9 mouse cellular contexts compared by ENCODE assay signal in genomic region chr11:98738428-98738911, GRCm38 (mm10). TPM values are rescaled to one million over a fixed set of nuclear protein-coding genes. Genes with fewer than 3 reads are reported as not detected.
A peak's percentile ranks its signal among the peaks of the same experiment; 100 is the strongest.
DNase-seq lines count a peak whose midpoint lies in the region; ATAC-seq lines count a peak whose summit lies in the region.
"Had no signal": no experiment of that assay in that cellular context is flagged by ENCODE, and none has a peak within 500 bp of the region (broad histone marks: within the 10 kb centered on the region; RNA-seq: fewer than 3 reads in every experiment).

No protein-coding gene starts in this region.

- H3K4me2 ChIP-seq in liver, embryonic 12.5 days: peak overlapping the region; percentile 24
- no peak overlapping the region for H3K4me2 ChIP-seq in limb, embryonic 12.5 days

- H3K4me3 ChIP-seq in liver, embryonic 12.5 days: no peak overlapping the region
- H3K4me3 ChIP-seq in limb, embryonic 12.5 days (replicated peaks): no peak overlapping the region

- 33% methylated on average over 4 of the region's 4 CpGs for WGBS in liver, embryonic 12.5 days (ENCODE audit: insufficient replicate concordance)
- WGBS in limb, embryonic 12.5 days: 50% methylated on average over 4 of the region's 4 CpGs

- no peaks in the 10 kb centered on the region for H3K27me3 ChIP-seq in liver, embryonic 12.5 days (replicated peaks)
- H3K27me3 ChIP-seq in limb, embryonic 12.5 days: no peaks in the 10 kb centered on the region

- H3K36me3 ChIP-seq in liver, embryonic 12.5 days: no peaks in the 10 kb centered on the region
- H3K36me3 ChIP-seq in limb, embryonic 12.5 days: no peaks in the 10 kb centered on the region

- DNase-seq in liver: no peak
- DNase-seq in frontal cortex, postnatal 10 days (ENCODE audit: low spot score in 2 of 2): peak; percentile 63 to 83
- DNase-seq in telencephalon, adult 2 months (ENCODE audit: low read depth, low spot score): peak; percentile 81
- DNase-seq in adrenal gland, adult 8-10 months: no peak
- DNase-seq in thymus, postnatal 10 days (ENCODE audit: low spot score in 2 of 2): no peak
- no peak for DNase-seq in adrenal gland, postnatal 25 days

- 0 out of 2 replicates have a peak overlapping the region, but pooled peaks have one; percentile 6 for H3K9ac ChIP-seq in liver, embryonic 12.5 days
- 0 out of 2 replicates have a peak overlapping the region, but pooled peaks have one; percentile 31 for H3K9ac ChIP-seq in limb, embryonic 12.5 days (replicated peaks)

- H3K27ac ChIP-seq in liver, embryonic 12.5 days: peak overlapping the region; percentile 45; the same call in 1 of the 2 replicates
- no peak overlapping the region for H3K27ac ChIP-seq in limb, embryonic 12.5 days

- H3K9me3 ChIP-seq in liver, embryonic 12.5 days (replicated peaks): peaks cover 8% of the 10 kb centered on the region
- H3K9me3 ChIP-seq in limb, embryonic 12.5 days: peaks cover 6% of the 10 kb centered on the region; the same call in 1 of the 2 replicates

- no peak for ATAC-seq in liver, embryonic 12.5 days
- no peak for ATAC-seq in limb, embryonic 12.5 days (ENCODE audit: insufficient number of reproducible peaks, insufficient read depth, low FRiP score, low TSS enrichment, low read depth)

- peaks cover 53% of the 10 kb centered on the region for H3K4me1 ChIP-seq in liver, embryonic 12.5 days
- H3K4me1 ChIP-seq in limb, embryonic 12.5 days (replicated peaks): peaks cover 26% of the 10 kb centered on the region

RNA-seq across cellular contexts. Expression of gene Thra, which starts 2.0 kb away (rescaled TPM):
- 13.0 and 13.3 TPM in 2 replicates for polyA plus RNA-seq in liver, embryonic 12.5 days (2016; fragmentation: Nextera tagmentation; extraction: Ambion mirVana)
- polyA plus RNA-seq in limb, embryonic 12.5 days (2016; fragmentation: Nextera tagmentation; extraction: Ambion mirVana): 22.3 and 24.9 TPM in 2 replicates
- 100 to 1,000 TPM in 1 of 4 experiments, 10 to 100 TPM in 3; 67.1 to 111 (median 82.9) TPM for total RNA-seq in adrenal gland, adult 8-10 months (2022)
- total RNA-seq in adrenal gland, postnatal 25 days (2021): 82.5 and 89.4 TPM in 2 replicates

RNA-seq across cellular contexts. Expression of gene Med24, which starts 9.2 kb away (rescaled TPM):
- polyA plus RNA-seq in liver, embryonic 12.5 days (2016; fragmentation: Nextera tagmentation; extraction: Ambion mirVana): 42.0 and 43.7 TPM in 2 replicates
- polyA plus RNA-seq in limb, embryonic 12.5 days (2016; fragmentation: Nextera tagmentation; extraction: Ambion mirVana): 74.4 and 79.3 TPM in 2 replicates
- total RNA-seq in adrenal gland, adult 8-10 months (2022): 10 to 100 TPM; 47.7 to 63.3 (median 55.7) TPM
- 40.9 and 61.5 TPM in 2 replicates for total RNA-seq in adrenal gland, postnatal 25 days (2021)

RNA-seq across cellular contexts. Expression of gene Nr1d1, which starts 36.7 kb away (rescaled TPM):
- 1.3 and 1.4 TPM in 2 replicates for polyA plus RNA-seq in liver, embryonic 12.5 days (2016; fragmentation: Nextera tagmentation; extraction: Ambion mirVana)
- polyA plus RNA-seq in limb, embryonic 12.5 days (2016; fragmentation: Nextera tagmentation; extraction: Ambion mirVana): 0.79 and 1.0 TPM in 2 replicates
- 100 to 1,000 TPM; 140 to 286 (median 201) TPM for total RNA-seq in adrenal gland, adult 8-10 months (2022)
- 234 and 238 TPM in 2 replicates for total RNA-seq in adrenal gland, postnatal 25 days (2021)

RNA-seq across cellular contexts. Expression of gene Csf3, which starts 37.4 kb away (rescaled TPM):
- polyA plus RNA-seq in liver, embryonic 12.5 days (2016; fragmentation: Nextera tagmentation; extraction: Ambion mirVana): not detected in 2 replicates
- polyA plus RNA-seq in limb, embryonic 12.5 days (2016; fragmentation: Nextera tagmentation; extraction: Ambion mirVana): not detected in 2 replicates
- not detected for total RNA-seq in adrenal gland, adult 8-10 months (2022)
- not detected in 2 replicates for total RNA-seq in adrenal gland, postnatal 25 days (2021)
- polyA plus RNA-seq: embryonic facial prominence, embryonic 14.5 days had no signal

RNA-seq across cellular contexts. Expression of gene Psmd3, which starts 56.1 kb away (rescaled TPM):
- polyA plus RNA-seq in liver, embryonic 12.5 days (2016; fragmentation: Nextera tagmentation; extraction: Ambion mirVana): 201 and 202 TPM in 2 replicates
- 247 and 258 TPM in 2 replicates for polyA plus RNA-seq in limb, embryonic 12.5 days (2016; fragmentation: Nextera tagmentation; extraction: Ambion mirVana)
- total RNA-seq in adrenal gland, adult 8-10 months (2022): 100 to 1,000 TPM; 115 to 121 (median 117) TPM
- total RNA-seq in adrenal gland, postnatal 25 days (2021): 134 and 138 TPM in 2 replicates

Comparison
In these comparisons a context has a peak if more than half of its experiments do, and no peak if none do; other contexts are left out.
1. DNase-seq: peak in frontal cortex, postnatal 10 days (2 of 2) and telencephalon, adult 2 months (single experiment); none in liver (single experiment), adrenal gland, adult 8-10 months (single experiment), thymus, postnatal 10 days (0 of 2) and adrenal gland, postnatal 25 days (single experiment).